Mouse (Mus musculus): Measurements from ENCODE around the gene Olfr544. TPM values are rescaled to one million over a fixed set of nuclear protein-coding genes. Genes with fewer than 3 reads are reported as not detected.

Gene Olfr544
- polyA plus RNA-seq, 1 experiment from 2014 or later = 0.13 TPM

DNA sequence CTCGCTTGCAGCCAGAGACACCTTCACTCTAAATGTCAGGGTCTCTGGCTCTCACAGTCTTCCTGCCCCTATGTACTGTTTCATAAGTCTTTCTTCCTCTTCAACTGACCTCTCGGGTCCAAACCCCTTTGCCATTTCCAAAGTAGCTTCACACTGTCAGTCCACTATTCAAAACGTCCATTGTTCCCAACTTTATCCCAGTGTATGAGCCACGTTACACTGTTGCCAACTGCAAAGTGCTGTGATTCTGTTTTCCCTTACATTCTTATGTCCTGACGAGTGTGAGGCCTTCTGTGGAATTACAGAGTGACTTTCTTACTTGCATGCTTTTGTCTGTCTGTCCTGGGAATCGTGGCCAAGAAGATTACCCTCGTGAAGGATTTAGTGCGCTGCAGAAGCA is 20.5 kb downstream of the Olfr544 start:
- no peak overlapping the region for H3K4me3 ChIP-seq (ENCODE audit: low read depth, low read length)
- 88% methylated on average over 8 of the region's 8 CpGs for WGBS (ENCODE audit: insufficient replicate concordance)

GRCm38 (mm10) chr7:102458618-102459380 is 29.3 kb downstream of the Olfr544 start:
- H3K4me2 ChIP-seq = no peak overlapping the region

More for the DNA sequence above, 20.5 kb downstream of the Olfr544 start:
- Histone ChIP-seq H3K9me3 (replicated peaks; ENCODE audit: control insufficient read depth, low read length) (no peaks in the 10 kb centered on the region), H3K4me2 (no peak overlapping the region), H3K36me3 (ENCODE audit: control insufficient read depth, insufficient read depth, low read length) (peaks cover 46% of the 10 kb centered on the region), H3K9ac (ENCODE audit: low read depth, low read length) (no peak overlapping the region), H3K4me1 (ENCODE audit: control insufficient read depth, insufficient read depth, low read length) (no peaks in the 10 kb centered on the region), H3K27ac (ENCODE audit: low read depth, low read length) (no peak overlapping the region), H3K27me3 (ENCODE audit: control insufficient read depth, insufficient read depth, low read length) (no peaks in the 10 kb centered on the region)
- ATAC-seq (replicated peaks; ENCODE audit: insufficient number of reproducible peaks, low FRiP score, low TSS enrichment) = no peak

DNA sequence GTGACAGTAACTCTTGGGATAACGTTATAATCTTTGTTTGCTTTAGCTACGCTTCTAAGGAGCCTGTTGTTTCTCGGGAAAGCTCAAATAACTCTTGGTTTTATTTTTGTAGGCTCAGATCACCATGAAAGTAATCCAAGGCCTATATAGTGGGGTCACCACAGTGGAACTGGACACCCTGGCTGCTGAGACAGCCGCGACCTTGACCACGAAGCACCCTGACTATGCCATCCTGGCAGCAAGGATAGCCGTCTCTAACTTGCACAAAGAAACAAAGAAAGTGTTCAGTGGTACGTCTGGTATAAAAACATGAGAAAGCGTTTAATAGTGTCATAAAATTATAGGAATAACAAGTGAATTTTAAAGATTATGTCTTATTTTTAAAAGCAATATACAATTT is 41.7 kb downstream of the Olfr544 start:
- H3K27ac ChIP-seq (ENCODE audit: low read depth, low read length) = no peak overlapping the region
- no peak overlapping the region for H3K4me2 ChIP-seq
- no peak overlapping the region for H3K9ac ChIP-seq (ENCODE audit: low read depth, low read length)
- peaks cover 33% of the 10 kb centered on the region for H3K36me3 ChIP-seq (ENCODE audit: control insufficient read depth, insufficient read depth, low read length)
- no peaks in the 10 kb centered on the region for H3K9me3 ChIP-seq (replicated peaks; ENCODE audit: control insufficient read depth, low read length)
- ATAC-seq (replicated peaks; ENCODE audit: insufficient number of reproducible peaks, low FRiP score, low TSS enrichment) = no peak
- 92% methylated on average over 9 of the region's 9 CpGs for WGBS (ENCODE audit: insufficient replicate concordance)
- no peaks in the 10 kb centered on the region for H3K27me3 ChIP-seq (ENCODE audit: control insufficient read depth, insufficient read depth, low read length)
- peaks cover 7% of the 10 kb centered on the region; the same call in 1 of the 2 replicates for H3K4me1 ChIP-seq (ENCODE audit: control insufficient read depth, insufficient read depth, low read length)
- H3K4me3 ChIP-seq (ENCODE audit: low read depth, low read length) = no peak overlapping the region

More at GRCm38 (mm10) chr7:102458618-102459380, 29.3 kb downstream of the Olfr544 start:
- Histone ChIP-seq H3K9me3 (replicated peaks; ENCODE audit: control insufficient read depth, low read length) (no peaks in the 10 kb centered on the region), H3K9ac (ENCODE audit: low read depth, low read length) (no peak overlapping the region), H3K4me3 (ENCODE audit: low read depth, low read length) (no peak overlapping the region), H3K27ac (ENCODE audit: low read depth, low read length) (no peak overlapping the region), H3K27me3 (ENCODE audit: control insufficient read depth, insufficient read depth, low read length) (no peaks in the 10 kb centered on the region), H3K4me1 (ENCODE audit: control insufficient read depth, insufficient read depth, low read length) (no peaks in the 10 kb centered on the region), H3K36me3 (ENCODE audit: control insufficient read depth, insufficient read depth, low read length) (peaks cover 73% of the 10 kb centered on the region)
- ATAC-seq (replicated peaks; ENCODE audit: insufficient number of reproducible peaks, low FRiP score, low TSS enrichment) = no peak
- WGBS (ENCODE audit: insufficient replicate concordance) = 88% methylated on average over 5 of the region's 5 CpGs

DNA sequence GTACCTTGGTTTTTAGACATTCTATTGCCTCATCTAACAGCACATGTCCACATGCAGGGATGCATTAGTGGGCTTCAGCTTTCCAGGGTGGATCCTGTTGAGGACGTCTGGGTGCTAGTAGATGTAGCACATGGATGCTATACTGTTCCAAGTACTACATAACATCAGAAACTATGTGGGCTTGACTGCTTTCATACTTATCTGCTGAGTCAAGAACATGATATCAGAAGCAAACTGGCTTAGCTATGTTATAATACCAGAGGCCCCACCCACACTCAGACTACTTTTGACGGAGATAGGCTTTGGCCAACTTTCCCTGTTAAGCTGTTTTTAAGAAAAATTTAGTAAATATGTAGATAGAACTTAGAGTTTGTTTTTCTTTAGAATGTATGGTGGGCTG is 43.8 kb downstream of the Olfr544 start:
- 59% methylated on average over 2 of the region's 2 CpGs for WGBS (ENCODE audit: insufficient replicate concordance)
- peaks cover 24% of the 10 kb centered on the region for H3K36me3 ChIP-seq (ENCODE audit: control insufficient read depth, insufficient read depth, low read length)

DNA sequence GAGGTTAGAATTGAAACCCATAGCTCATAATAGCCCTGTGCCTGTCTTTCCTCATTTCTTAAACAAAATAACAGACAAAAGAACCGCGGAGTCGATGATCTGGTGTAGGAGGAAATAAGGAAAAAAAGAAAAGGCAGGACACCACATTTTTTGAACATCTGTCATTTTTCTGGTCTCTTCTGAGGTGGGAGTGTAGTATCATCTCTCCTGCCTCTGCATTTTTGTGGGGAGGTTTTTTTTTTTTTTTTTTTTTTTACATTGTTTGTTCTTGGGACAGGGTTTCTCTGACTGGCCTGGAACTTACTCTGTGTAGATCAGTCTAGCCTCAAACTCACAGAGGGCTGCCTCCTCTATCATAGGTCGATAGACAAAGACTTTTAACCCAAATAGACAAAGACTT is 45.7 kb downstream of the Olfr544 start:
- Histone ChIP-seq H3K4me2 (peak overlapping the region; percentile 75), H3K27ac (ENCODE audit: low read depth, low read length) (peak overlapping the region; percentile 97), H3K9me3 (replicated peaks; ENCODE audit: control insufficient read depth, low read length) (no peaks in the 10 kb centered on the region), H3K36me3 (ENCODE audit: control insufficient read depth, insufficient read depth, low read length) (peaks cover 18% of the 10 kb centered on the region), H3K9ac (ENCODE audit: low read depth, low read length) (peak overlapping the region; percentile 95), H3K4me3 (ENCODE audit: low read depth, low read length) (peak overlapping the region; percentile 82), H3K27me3 (ENCODE audit: control insufficient read depth, insufficient read depth, low read length) (peaks cover 3% of the 10 kb centered on the region; the same call in 1 of the 2 replicates), H3K4me1 (ENCODE audit: control insufficient read depth, insufficient read depth, low read length) (peaks cover 7% of the 10 kb centered on the region; the same call in 1 of the 2 replicates)
- ATAC-seq (replicated peaks; ENCODE audit: insufficient number of reproducible peaks, low FRiP score, low TSS enrichment) = no peak
- 3% methylated on average over 4 of the region's 4 CpGs for WGBS (ENCODE audit: insufficient replicate concordance)

More for the DNA sequence above, 43.8 kb downstream of the Olfr544 start:
- Histone ChIP-seq H3K9ac (ENCODE audit: low read depth, low read length) (no peak overlapping the region), H3K4me2 (peak overlapping the region; percentile 40), H3K4me3 (ENCODE audit: low read depth, low read length) (no peak overlapping the region), H3K27ac (ENCODE audit: low read depth, low read length) (no peak overlapping the region), H3K4me1 (ENCODE audit: control insufficient read depth, insufficient read depth, low read length) (peaks cover 7% of the 10 kb centered on the region; the same call in 1 of the 2 replicates), H3K27me3 (ENCODE audit: control insufficient read depth, insufficient read depth, low read length) (peaks cover 3% of the 10 kb centered on the region; the same call in 1 of the 2 replicates), H3K9me3 (replicated peaks; ENCODE audit: control insufficient read depth, low read length) (no peaks in the 10 kb centered on the region)
- ATAC-seq (replicated peaks; ENCODE audit: insufficient number of reproducible peaks, low FRiP score, low TSS enrichment) = no peak

DNA sequence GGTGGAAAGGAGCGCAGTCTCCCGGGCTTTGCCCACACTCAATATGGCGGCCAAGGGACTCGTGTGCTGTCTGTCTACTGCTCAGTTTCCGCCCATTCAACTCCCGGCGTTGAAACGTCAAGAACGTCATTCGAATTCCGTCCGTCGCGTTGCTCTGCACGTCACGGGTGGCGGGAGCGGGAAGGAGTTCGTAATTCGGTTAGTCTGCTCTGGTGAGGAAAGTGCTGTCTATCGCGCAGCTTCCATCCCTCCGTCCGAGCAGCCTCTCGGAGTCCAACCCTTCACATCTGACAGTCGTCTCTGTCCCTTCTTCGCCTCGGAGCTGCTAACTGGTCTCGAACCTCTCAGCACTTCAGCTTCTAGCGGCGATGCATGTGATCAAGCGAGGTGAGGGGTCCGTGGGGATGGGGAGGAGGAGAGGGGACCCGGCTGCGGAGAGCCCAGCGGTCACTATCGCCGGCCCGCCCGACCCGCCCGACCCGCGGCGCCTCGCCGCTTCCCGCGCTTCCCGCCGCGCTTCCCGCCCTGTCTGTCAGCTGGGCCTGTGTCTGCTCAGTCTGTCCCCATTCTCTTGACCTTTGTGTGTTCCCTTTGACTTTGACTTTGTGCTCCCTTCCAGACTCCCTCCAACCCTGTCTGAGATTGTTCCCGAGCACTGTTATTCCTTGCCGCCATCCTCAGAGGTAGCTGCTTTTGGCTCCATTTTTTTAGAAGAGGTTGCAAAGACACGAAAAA is 46.3 kb downstream of the Olfr544 start, which contains the start of gene Rrm1:
Gene Rrm1 (plus strand): TSS at position 39 of the 735 bp plus-strand sequence.
- H3K36me3 ChIP-seq (ENCODE audit: control insufficient read depth, insufficient read depth, low read length) = peaks cover 14% of the 10 kb centered on the region
- H3K9ac ChIP-seq (ENCODE audit: low read depth, low read length) = peak within 1 kb of the TSS; percentile 95
- peaks cover 3% of the 10 kb centered on the region for H3K27me3 ChIP-seq (ENCODE audit: control insufficient read depth, insufficient read depth, low read length)
- H3K4me2 ChIP-seq = peak within 1 kb of the TSS; percentile 75
- WGBS (ENCODE audit: insufficient replicate concordance) = under 1% methylated on average over 54 of the region's 56 CpGs
- H3K9me3 ChIP-seq (replicated peaks; ENCODE audit: control insufficient read depth, low read length) = no peaks in the 10 kb centered on the region
- peaks cover 7% of the 10 kb centered on the region; the same call in 1 of the 2 replicates for H3K4me1 ChIP-seq (ENCODE audit: control insufficient read depth, insufficient read depth, low read length)
- peak; percentile 94 for ATAC-seq (replicated peaks; ENCODE audit: insufficient number of reproducible peaks, low FRiP score, low TSS enrichment)
- peak within 1 kb of the TSS; percentile 82 for H3K4me3 ChIP-seq (ENCODE audit: low read depth, low read length)
- peak within 1 kb of the TSS; percentile 97 for H3K27ac ChIP-seq (ENCODE audit: low read depth, low read length)

DNA sequence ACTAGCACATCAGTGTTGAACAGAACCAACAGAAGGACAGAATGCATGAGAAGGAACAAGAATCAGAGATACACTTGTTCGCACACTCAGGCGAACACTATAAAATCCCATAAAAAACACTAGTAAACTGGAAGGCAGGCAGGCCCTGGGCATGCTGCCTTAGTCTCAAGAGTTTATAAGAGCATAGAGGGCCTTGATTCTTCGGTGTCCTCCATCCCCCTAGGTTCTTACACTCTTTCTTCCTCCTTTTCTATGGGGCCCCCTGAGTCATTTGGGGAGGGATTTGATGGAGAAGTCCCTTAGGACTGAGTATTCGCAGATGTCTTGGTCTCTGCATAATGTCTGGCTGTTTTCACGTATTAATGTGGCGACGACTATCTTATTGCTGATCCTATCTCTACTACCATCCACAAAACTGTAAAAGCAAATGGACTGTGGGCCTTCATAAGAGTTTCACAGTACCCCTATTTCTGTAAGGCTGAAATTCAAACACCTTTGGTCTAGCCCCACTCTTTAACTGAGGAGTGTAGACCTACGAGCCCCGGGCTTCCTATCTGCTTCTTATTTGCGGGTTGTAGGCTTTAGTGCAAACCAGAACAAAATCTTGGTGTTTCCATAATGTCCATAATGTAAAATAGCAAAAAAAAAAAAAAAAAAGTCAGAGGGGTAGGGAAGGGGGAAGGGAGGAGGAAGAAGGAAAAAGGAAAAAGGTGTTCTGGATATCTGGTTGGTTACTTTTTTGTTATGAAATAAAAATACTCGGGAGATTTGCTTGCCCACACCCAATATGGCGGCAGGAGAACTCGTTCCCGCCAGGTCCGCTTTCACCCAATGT is 47.1 kb downstream of the Olfr544 start:
- Histone ChIP-seq H3K36me3 (ENCODE audit: control insufficient read depth, insufficient read depth, low read length) (peaks cover 6% of the 10 kb centered on the region), H3K9me3 (replicated peaks; ENCODE audit: control insufficient read depth, low read length) (no peaks in the 10 kb centered on the region), H3K27me3 (ENCODE audit: control insufficient read depth, insufficient read depth, low read length) (peaks cover 3% of the 10 kb centered on the region), H3K4me1 (ENCODE audit: control insufficient read depth, insufficient read depth, low read length) (peaks cover 7% of the 10 kb centered on the region; the same call in 1 of the 2 replicates), H3K4me2 (peak overlapping the region; percentile 46), H3K9ac (ENCODE audit: low read depth, low read length) (0 out of 2 replicates have a peak overlapping the region, but pooled peaks have one; percentile 39), H3K4me3 (ENCODE audit: low read depth, low read length) (peak overlapping the region; percentile 82), H3K27ac (ENCODE audit: low read depth, low read length) (peak overlapping the region; percentile 35; the same call in 1 of the 2 replicates)
- ATAC-seq (replicated peaks; ENCODE audit: insufficient number of reproducible peaks, low FRiP score, low TSS enrichment) = no peak
- WGBS (ENCODE audit: insufficient replicate concordance) = 51% methylated on average over 15 of the region's 15 CpGs

DNA sequence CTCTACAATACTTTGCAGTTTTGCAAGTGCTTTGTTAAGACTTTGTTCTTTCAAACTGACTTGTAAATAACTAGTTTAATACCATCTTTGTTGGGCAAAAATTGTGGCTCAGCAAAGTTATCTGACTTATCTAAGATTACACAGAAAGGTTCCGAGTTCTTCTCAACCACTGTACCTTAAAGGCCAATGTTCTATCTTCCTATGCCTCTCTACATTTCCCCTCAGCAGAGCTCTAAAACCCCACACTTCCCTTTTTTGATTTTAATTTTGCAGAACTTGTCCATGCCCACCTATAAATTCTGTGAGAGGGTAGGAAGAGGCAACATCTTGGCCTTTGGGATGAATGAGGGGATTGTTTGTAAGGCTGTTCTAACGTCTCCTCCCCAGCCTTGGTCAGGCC is 53.8 kb downstream of the Olfr544 start:
- no peak overlapping the region for H3K4me3 ChIP-seq (ENCODE audit: low read depth, low read length)
- H3K4me2 ChIP-seq = no peak overlapping the region
- H3K27me3 ChIP-seq (ENCODE audit: control insufficient read depth, insufficient read depth, low read length) = no peaks in the 10 kb centered on the region; the same call in 1 of the 2 replicates
- H3K27ac ChIP-seq (ENCODE audit: low read depth, low read length) = no peak overlapping the region
- H3K4me1 ChIP-seq (ENCODE audit: control insufficient read depth, insufficient read depth, low read length) = no peaks in the 10 kb centered on the region
- no peaks in the 10 kb centered on the region for H3K9me3 ChIP-seq (replicated peaks; ENCODE audit: control insufficient read depth, low read length)
- no peak overlapping the region for H3K9ac ChIP-seq (ENCODE audit: low read depth, low read length)
- 67% methylated on average over 2 of the region's 2 CpGs for WGBS (ENCODE audit: insufficient replicate concordance)
- no peak for ATAC-seq (replicated peaks; ENCODE audit: insufficient number of reproducible peaks, low FRiP score, low TSS enrichment)
- no peaks in the 10 kb centered on the region for H3K36me3 ChIP-seq (ENCODE audit: control insufficient read depth, insufficient read depth, low read length)
